Comparison of ENCODE assay signal across 8 mouse cellular contexts in genomic region chr2:35108712-35109111, GRCm38 (mm10). TPM values are rescaled to one million over a fixed set of nuclear protein-coding genes. Genes with fewer than 3 reads are reported as not detected.
DNase-seq lines count a peak whose midpoint lies in the region; ATAC-seq and TF ChIP-seq lines count a peak whose summit lies in the region.

No protein-coding gene starts in this region.

- peak overlapping the region; percentile 94 for H3K27ac ChIP-seq in heart, embryonic 10.5 days
- peak overlapping the region; percentile 92 for H3K27ac ChIP-seq in kidney, postnatal 0 days
- peak overlapping the region; percentile 1 for H3K27ac ChIP-seq in liver, embryonic 14.5 days

- no peaks in the 10 kb centered on the region for H3K27me3 ChIP-seq in heart, embryonic 10.5 days (ENCODE audit: insufficient read depth, poor library complexity, severe bottlenecking)
- no peaks in the 10 kb centered on the region for H3K27me3 ChIP-seq in kidney, postnatal 0 days (ENCODE audit: insufficient read depth, low read length)
- no peaks in the 10 kb centered on the region for H3K27me3 ChIP-seq in liver, embryonic 14.5 days (ENCODE audit: control insufficient read depth, insufficient read depth, low read length)

- TF ChIP-seq EP300 in liver, embryonic 14.5 days (IDR thresholded peaks at IDR 0.05; ENCODE audit: low read depth) = no peak

- peak overlapping the region; percentile 87 for H3K9ac ChIP-seq in kidney, postnatal 0 days (ENCODE audit: low read depth, low read length)
- 0 out of 2 replicates have a peak overlapping the region, but pooled peaks have one; percentile 21 for H3K9ac ChIP-seq in liver, embryonic 14.5 days (replicated peaks)

- H3K4me1 ChIP-seq in heart, embryonic 10.5 days = peaks cover 12% of the 10 kb centered on the region
- no peaks in the 10 kb centered on the region for H3K4me1 ChIP-seq in kidney, postnatal 0 days (replicated peaks; ENCODE audit: insufficient read depth, low read length)
- peaks cover 11 to 21% of the 10 kb centered on the region in 2 experiments for H3K4me1 ChIP-seq in liver, embryonic 14.5 days (replicated peaks; ENCODE audit: control insufficient read depth in 2 of 2, insufficient read depth in 2 of 2, low read length in 1 of 2)

- 28% methylated on average over 3 of the region's 3 CpGs for WGBS in heart, embryonic 10.5 days
- 18% methylated on average over 3 of the region's 3 CpGs for WGBS in kidney, postnatal 0 days
- 14% methylated on average over 3 of the region's 3 CpGs for WGBS in liver, embryonic 14.5 days (ENCODE audit: insufficient replicate concordance)

- DNase-seq in A20 (ENCODE audit: low read depth, low spot score) = peak; percentile 91
- DNase-seq in Muller cell, postnatal 12 days (ENCODE audit: inconsistent ontology term) = peak; percentile 70
- peak; percentile 71 for DNase-seq in embryo, embryonic 10.5 days (ENCODE audit: low spot score)
- no peak for DNase-seq in heart, embryonic 10.5 days (ENCODE audit: low spot score)
- DNase-seq in kidney, postnatal 0 days (ENCODE audit: low spot score) = peak; percentile 83
- DNase-seq in liver, embryonic 14.5 days (ENCODE audit: low read depth in 3 of 3, low spot score in 3 of 3) = peak in 2 of 3 experiments; percentile 41 to 47
- peak; percentile 44 for DNase-seq in neural tube, embryonic 10.5 days (ENCODE audit: extremely low spot score, low spot score)
- peak; percentile 16 to 61 for DNase-seq in thymus, adult 18-20 months

- peak overlapping the region; percentile 89 for H3K4me3 ChIP-seq in heart, embryonic 10.5 days
- H3K4me3 ChIP-seq in kidney, postnatal 0 days (replicated peaks; ENCODE audit: low read depth, low read length) = peak overlapping the region; percentile 87
- H3K4me3 ChIP-seq in liver, embryonic 14.5 days (ENCODE audit: insufficient read depth in 1 of 2, low read depth in 2 of 2, low read length in 2 of 2) = peak overlapping the region; percentile 85 to 93

- peak; percentile 75 for TF ChIP-seq CTCF in kidney, postnatal 0 days (IDR thresholded peaks at IDR 0.05; ENCODE audit: low read depth)
- peak; percentile 57 for TF ChIP-seq CTCF in liver, embryonic 14.5 days (IDR thresholded peaks at IDR 0.05; ENCODE audit: low read depth)

- H3K9me3 ChIP-seq in heart, embryonic 10.5 days = no peaks in the 10 kb centered on the region
- no peaks in the 10 kb centered on the region for H3K9me3 ChIP-seq in kidney, postnatal 0 days (replicated peaks; ENCODE audit: low read length)
- H3K9me3 ChIP-seq in liver, embryonic 14.5 days (ENCODE audit: control insufficient read depth, low read length) = no peaks in the 10 kb centered on the region

- H3K4me2 ChIP-seq in kidney, postnatal 0 days (ENCODE audit: low read length) = peak overlapping the region; percentile 77
- H3K4me2 ChIP-seq in liver, embryonic 14.5 days (ENCODE audit: low read depth) = peak overlapping the region; percentile 80

- peak; percentile 15 for ATAC-seq in kidney, postnatal 0 days (replicated peaks; ENCODE audit: low FRiP score, low read depth)
- peak; percentile 22 for ATAC-seq in liver, embryonic 14.5 days (ENCODE audit: insufficient read depth)

- H3K36me3 ChIP-seq in heart, embryonic 10.5 days = peaks cover 4% of the 10 kb centered on the region
- no peaks in the 10 kb centered on the region for H3K36me3 ChIP-seq in kidney, postnatal 0 days (ENCODE audit: insufficient read depth, low read length)
- no peaks in the 10 kb centered on the region for H3K36me3 ChIP-seq in liver, embryonic 14.5 days (replicated peaks; ENCODE audit: control insufficient read depth, insufficient read depth, low read depth)

RNA-seq across cellular contexts. Expression of gene Cntrl, which starts 0.6 kb away (rescaled TPM):
- 18.4 and 19.0 TPM in 2 replicates for polyA plus RNA-seq in heart, embryonic 10.5 days (2016; fragmentation: Nextera tagmentation; extraction: Ambion mirVana)
- polyA plus RNA-seq in kidney, postnatal 0 days (2015; fragmentation: Nextera tagmentation; extraction: Ambion mirVana) = 16.3 and 16.5 TPM in 2 replicates
- 7.6 and 12.0 TPM in 2 replicates for polyA plus RNA-seq in liver, embryonic 14.5 days (2012; rRNA removed)
- polyA plus RNA-seq in liver, embryonic 14.5 days (2014; fragmentation: Nextera tagmentation; extraction: Ambion mirVana) = 8.0 and 9.8 TPM in 2 replicates

RNA-seq across cellular contexts. Expression of gene AI182371, which starts 7.4 kb away (rescaled TPM):
- 2.0 TPM in 2 replicates for polyA plus RNA-seq in heart, embryonic 10.5 days (2016; fragmentation: Nextera tagmentation; extraction: Ambion mirVana)
- 0.15 and 0.30 TPM in 2 replicates for polyA plus RNA-seq in kidney, postnatal 0 days (2015; fragmentation: Nextera tagmentation; extraction: Ambion mirVana)
- polyA plus RNA-seq in liver, embryonic 14.5 days (2012; rRNA removed) = 10.5 and 16.5 TPM in 2 replicates
- polyA plus RNA-seq in liver, embryonic 14.5 days (2014; fragmentation: Nextera tagmentation; extraction: Ambion mirVana) = 7.5 and 8.6 TPM in 2 replicates

RNA-seq across cellular contexts. Expression of gene Hc, which starts 47.5 kb away (rescaled TPM):
- polyA plus RNA-seq in heart, embryonic 10.5 days (2016; fragmentation: Nextera tagmentation; extraction: Ambion mirVana) = 0.31 TPM in 1 of 2 replicates, not detected in the other
- 0.16 and 0.19 TPM in 2 replicates for polyA plus RNA-seq in kidney, postnatal 0 days (2015; fragmentation: Nextera tagmentation; extraction: Ambion mirVana)
- polyA plus RNA-seq in liver, embryonic 14.5 days (2012; rRNA removed) = 27.9 and 56.3 TPM in 2 replicates
- polyA plus RNA-seq in liver, embryonic 14.5 days (2014; fragmentation: Nextera tagmentation; extraction: Ambion mirVana) = 37.4 and 39.3 TPM in 2 replicates

Comparison
In these comparisons a context has a peak if more than half of its experiments do, and no peak if none do; other contexts are left out.
1. H3K27ac ChIP-seq: peak in every context shown above with its lines; median percentile 94 in heart, embryonic 10.5 days; 92 in kidney, postnatal 0 days; 1 in liver, embryonic 14.5 days.
2. RNA of gene Hc, which starts 47.5 kb away (polyA plus RNA-seq): 27.9 to 56.3 TPM in liver, embryonic 14.5 days; 0.31 TPM in heart, embryonic 10.5 days and 0.16 to 0.19 TPM in kidney, postnatal 0 days; every median in the first group is over 10 times any median in the second.
3. Peak in every context shown above with its lines, with median percentiles within 50 percentile points of each other: H3K4me3 ChIP-seq.